Mouse (Mus musculus): ENCODE results near the gene Pcsk2.
A peak's percentile ranks its signal among the peaks of the same experiment; 100 is the strongest.

Pcsk2 gene

GRCm38 (mm10) chr2:143545758-143546246, at the start of gene Pcsk2:
Gene Pcsk2, plus strand, starts transcription at chr2:143546156.
- peak; percentile 41 for DNase-seq (ENCODE audit: low read depth, low spot score)

- no peak for DNase-seq (ENCODE audit: low read depth, low spot score)
Measured at GRCm38 (mm10) chr2:143500845-143501244, 45.1 kb upstream of the Pcsk2 start.

GRCm38 (mm10) chr2:143501760-143502159, 44.2 kb upstream of the Pcsk2 start:
- no peak for DNase-seq (ENCODE audit: low read depth, low spot score)

- DNase-seq (ENCODE audit: low read depth, low spot score): no peak
Measured at GRCm38 (mm10) chr2:143502203-143502602, 43.8 kb upstream of the Pcsk2 start.

- DNase-seq (ENCODE audit: low read depth, low spot score): no peak
Measured at GRCm38 (mm10) chr2:143536485-143536884, 9.5 kb upstream of the Pcsk2 start.

GRCm38 (mm10) chr2:143545299-143545751, 631 bp upstream of the Pcsk2 start:
- no peak for DNase-seq (ENCODE audit: low read depth, low spot score)

- DNase-seq (ENCODE audit: low read depth, low spot score): no peak
Measured at GRCm38 (mm10) chr2:143546412-143547211, 656 bp downstream of the Pcsk2 start.

- no peak for DNase-seq (ENCODE audit: low read depth, low spot score)
Measured at GRCm38 (mm10) chr2:143547251-143548090, 1.5 kb downstream of the Pcsk2 start.

- DNase-seq (ENCODE audit: low read depth, low spot score): no peak
Measured at GRCm38 (mm10) chr2:143560384-143560783, 14.4 kb downstream of the Pcsk2 start.

- DNase-seq (ENCODE audit: low read depth, low spot score): no peak
Measured at GRCm38 (mm10) chr2:143565062-143565461, 19.1 kb downstream of the Pcsk2 start.

- DNase-seq (ENCODE audit: low read depth, low spot score): no peak
Measured at GRCm38 (mm10) chr2:143565961-143566360, 20.0 kb downstream of the Pcsk2 start.

- no peak for DNase-seq (ENCODE audit: low read depth, low spot score)
Measured at GRCm38 (mm10) chr2:143585341-143585740, 39.4 kb downstream of the Pcsk2 start.

- DNase-seq (ENCODE audit: low read depth, low spot score): no peak
Measured at GRCm38 (mm10) chr2:143590398-143590797, 44.4 kb downstream of the Pcsk2 start.

GRCm38 (mm10) chr2:143603071-143603470, 57.1 kb downstream of the Pcsk2 start:
- DNase-seq (ENCODE audit: low read depth, low spot score): no peak

- no peak for DNase-seq (ENCODE audit: low read depth, low spot score)
Measured at GRCm38 (mm10) chr2:143603871-143604512, 58.0 kb downstream of the Pcsk2 start.

GRCm38 (mm10) chr2:143610355-143611331, 64.7 kb downstream of the Pcsk2 start:
- DNase-seq (ENCODE audit: low read depth, low spot score): no peak

GRCm38 (mm10) chr2:143613466-143613865, 67.5 kb downstream of the Pcsk2 start:
- DNase-seq (ENCODE audit: low read depth, low spot score): no peak

GRCm38 (mm10) chr2:143614775-143615174, 68.8 kb downstream of the Pcsk2 start:
- no peak for DNase-seq (ENCODE audit: low read depth, low spot score)

- no peak for DNase-seq (ENCODE audit: low read depth, low spot score)
Measured at GRCm38 (mm10) chr2:143620916-143621315, 75.0 kb downstream of the Pcsk2 start.

GRCm38 (mm10) chr2:143623916-143624315, 78.0 kb downstream of the Pcsk2 start:
- no peak for DNase-seq (ENCODE audit: low read depth, low spot score)

GRCm38 (mm10) chr2:143643305-143643704, 97.3 kb downstream of the Pcsk2 start:
- DNase-seq (ENCODE audit: low read depth, low spot score): no peak
